Mouse (Mus musculus) kidney, embryonic 15.5 days (tissue): Measurements from ENCODE around the gene Spon1. TPM values are rescaled to one million over a fixed set of nuclear protein-coding genes. Genes with fewer than 3 reads are reported as not detected.
A peak's percentile ranks its signal among the peaks of the same experiment; 100 is the strongest.

Experiments used
- ATAC-seq: fragments of 200-750 bp; cut with Nextera tagmentation; replicated peaks from 2 replicates; pipeline ENCODE4 v1.8.0; 2017; ENCODE audit warnings: moderate TSS enrichment; ENCODE audit not compliant: low FRiP score
- H3K27ac ChIP-seq: fragments of 300-500 bp; sonication (generic); 2 replicates; pipeline ENCODE4 v1.5.1; 2015; ENCODE audit warnings: mild to moderate bottlenecking, inconsistent platforms
- H3K27me3 ChIP-seq: fragments of 300-500 bp; sonication (generic); 2 replicates; pipeline ENCODE4 v1.6.1; 2015; ENCODE audit warnings: inconsistent platforms
- H3K36me3 ChIP-seq: fragments of 300-500 bp; sonication (generic); 2 replicates; pipeline ENCODE4 v1.6.1; 2015; ENCODE audit warnings: inconsistent platforms
- H3K4me1 ChIP-seq: fragments of 300-500 bp; sonication (generic); 2 replicates; pipeline ENCODE4 v1.6.1; 2015; ENCODE audit warnings: inconsistent platforms
- H3K4me2 ChIP-seq: fragments of 300-500 bp; sonication (generic); 2 replicates; pipeline ENCODE4 v1.6.1; 2015; ENCODE audit warnings: moderate library complexity, mild to moderate bottlenecking, inconsistent platforms
- H3K4me3 ChIP-seq: fragments of 300-500 bp; sonication (generic); replicated peaks from 2 replicates; pipeline ENCODE4 v1.5.1; 2015; ENCODE audit warnings: mild to moderate bottlenecking, inconsistent platforms
- H3K9ac ChIP-seq: fragments of 300-500 bp; sonication (generic); 2 replicates; pipeline ENCODE4 v1.6.1; 2015; ENCODE audit warnings: mild to moderate bottlenecking, inconsistent platforms
- H3K9me3 ChIP-seq: fragments of 300-500 bp; sonication (generic); replicated peaks from 2 replicates; pipeline ENCODE4 v1.6.1; 2016; ENCODE audit warnings: inconsistent platforms
- WGBS: fragments of 180-500 bp; shearing (Covaris S2); methylation state at CpG from one replicate; pipeline ENCODE4 v1.1.7; 2015; ENCODE audit warnings: mixed read lengths; 5-methylcytosine and 5-hydroxymethylcytosine counted together
- polyA plus RNA-seq: library from polyadenylated mRNA; unstranded; fragments of >200 nt; fragmentation: Nextera tagmentation; extraction: Ambion mirVana; gene quantifications from 2 replicates; pipeline ENCODE4 v1.2.1, GENCODE M21; 2015

Gene Spon1
- polyA plus RNA-seq, 1 experiment from 2014 or later = 13.9 TPM

DNA sequence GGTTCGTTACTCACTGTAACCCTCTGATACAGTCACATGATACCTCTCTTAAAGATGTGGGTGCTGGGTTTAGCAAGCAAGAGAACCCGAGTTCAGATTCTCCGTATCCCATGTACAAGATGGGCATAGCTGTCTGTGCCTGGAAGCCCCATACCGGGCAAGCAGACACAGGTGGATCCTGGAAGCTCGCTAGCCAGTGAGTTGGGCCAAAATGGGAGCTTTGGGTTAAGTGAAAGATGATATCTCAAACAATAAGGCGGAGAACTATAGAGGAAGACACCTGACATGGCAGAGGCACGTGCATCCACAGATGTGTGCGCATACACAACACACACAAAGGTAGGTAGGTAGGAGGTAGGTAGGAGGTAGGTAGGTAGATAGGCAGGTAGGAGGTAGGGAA lies 261.1 kb downstream of the Spon1 start:
- H3K4me1 ChIP-seq = no peaks in the 10 kb centered on the region
- H3K4me2 ChIP-seq = no peak overlapping the region
- no peaks in the 10 kb centered on the region for H3K36me3 ChIP-seq
- ATAC-seq = no peak
- H3K9ac ChIP-seq = no peak overlapping the region
- H3K4me3 ChIP-seq = no peak overlapping the region
- H3K27me3 ChIP-seq = no peaks in the 10 kb centered on the region
- H3K9me3 ChIP-seq = no peaks in the 10 kb centered on the region
- H3K27ac ChIP-seq = no peak overlapping the region
- 82% methylated on average over 8 of the region's 8 CpGs for WGBS

DNA sequence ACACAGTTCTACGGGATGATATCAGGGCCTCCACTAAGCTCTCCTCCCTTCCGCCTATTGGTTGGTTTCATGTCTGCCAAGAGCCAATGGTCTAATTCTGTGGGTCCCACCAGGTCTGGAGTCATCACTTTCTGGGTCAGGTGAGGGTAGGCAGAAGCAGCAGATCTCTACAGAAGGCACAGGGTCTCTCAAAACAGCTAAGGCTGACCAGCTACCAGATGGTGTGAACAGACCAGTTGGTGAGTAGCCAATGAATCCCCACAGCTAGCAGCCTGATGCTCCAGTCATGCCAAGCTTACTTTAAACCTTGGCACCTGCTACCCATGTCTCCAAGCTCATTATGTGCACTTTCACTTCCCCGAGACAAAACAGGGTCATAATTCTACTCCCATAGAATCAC lies 261.6 kb downstream of the Spon1 start:
- Histone ChIP-seq H3K27ac (no peak overlapping the region), H3K9me3 (no peaks in the 10 kb centered on the region), H3K27me3 (no peaks in the 10 kb centered on the region), H3K9ac (no peak overlapping the region), H3K36me3 (no peaks in the 10 kb centered on the region), H3K4me1 (no peaks in the 10 kb centered on the region), H3K4me2 (no peak overlapping the region), H3K4me3 (no peak overlapping the region)
- 89% methylated on average over 3 of the region's 3 CpGs for WGBS
- no peak for ATAC-seq

DNA sequence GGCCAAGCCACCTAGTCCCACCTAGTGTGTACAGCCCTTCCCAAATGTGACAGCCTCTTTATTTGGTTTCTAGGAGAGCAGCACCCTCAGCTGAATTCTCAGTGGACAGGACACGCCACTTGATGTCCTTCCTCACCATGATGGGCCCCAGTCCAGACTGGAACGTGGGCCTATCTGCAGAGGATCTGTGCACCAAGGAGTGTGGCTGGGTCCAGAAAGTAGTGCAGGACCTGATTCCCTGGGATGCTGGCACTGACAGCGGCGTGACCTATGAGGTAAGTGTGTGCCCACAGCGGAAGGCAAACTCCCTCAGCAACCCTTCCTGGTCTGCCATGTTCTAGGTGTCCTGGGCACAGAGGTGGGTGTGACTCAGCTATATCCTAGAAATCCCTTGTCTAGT lies 263.0 kb downstream of the Spon1 start:
- ATAC-seq = no peak
- H3K27me3 ChIP-seq = no peaks in the 10 kb centered on the region
- H3K4me1 ChIP-seq = no peaks in the 10 kb centered on the region
- 90% methylated on average over 5 of the region's 5 CpGs for WGBS
- no peak overlapping the region for H3K4me2 ChIP-seq
- no peak overlapping the region for H3K27ac ChIP-seq
- no peak overlapping the region for H3K9ac ChIP-seq
- no peaks in the 10 kb centered on the region for H3K36me3 ChIP-seq
- H3K4me3 ChIP-seq = no peak overlapping the region
- H3K9me3 ChIP-seq = no peaks in the 10 kb centered on the region

DNA sequence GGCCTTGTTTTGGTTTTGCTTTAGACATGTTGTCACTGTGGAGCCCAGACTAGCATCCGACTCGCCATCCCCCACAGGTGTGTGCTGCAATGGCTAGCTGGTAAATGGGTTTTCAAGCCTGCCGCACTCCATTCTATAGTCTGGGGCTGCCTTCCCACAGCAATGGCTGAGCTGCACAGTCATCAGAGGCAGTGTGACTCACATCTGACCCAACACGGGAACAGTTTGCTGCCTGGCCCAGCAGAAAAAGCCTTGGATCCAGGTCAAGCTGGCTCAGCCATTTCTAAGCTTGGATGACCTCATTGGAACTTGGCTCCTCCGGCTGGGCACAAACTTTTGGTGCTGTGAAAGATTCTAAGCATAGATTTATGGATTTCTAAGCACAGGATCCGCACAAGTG lies 263.8 kb downstream of the Spon1 start:
- no peaks in the 10 kb centered on the region for H3K9me3 ChIP-seq
- no peak for ATAC-seq
- WGBS = 61% methylated on average over 6 of the region's 6 CpGs
- no peak overlapping the region for H3K4me3 ChIP-seq
- no peak overlapping the region for H3K4me2 ChIP-seq
- H3K9ac ChIP-seq = no peak overlapping the region
- H3K27ac ChIP-seq = no peak overlapping the region
- no peaks in the 10 kb centered on the region for H3K4me1 ChIP-seq
- no peaks in the 10 kb centered on the region for H3K36me3 ChIP-seq
- no peaks in the 10 kb centered on the region for H3K27me3 ChIP-seq

DNA sequence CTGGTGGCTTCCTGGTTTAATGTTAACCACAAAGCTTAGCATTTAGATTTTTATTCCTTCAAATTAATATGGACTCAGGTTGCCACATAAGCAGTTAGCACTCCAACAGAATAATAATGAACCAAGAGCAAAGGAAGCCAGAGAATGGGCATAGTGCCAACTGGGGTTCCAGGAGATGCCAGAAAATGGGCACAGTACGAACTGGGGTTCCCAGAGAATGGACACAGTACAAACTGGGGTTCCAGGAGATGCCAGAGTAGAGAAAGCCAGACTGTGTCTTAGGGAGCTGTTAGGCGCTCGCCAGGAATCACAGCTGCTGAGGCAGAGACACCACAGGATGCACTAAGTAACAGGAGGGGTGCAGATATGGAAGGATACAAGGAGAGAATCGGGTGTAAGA lies 271.4 kb downstream of the Spon1 start:
- Histone ChIP-seq H3K27me3 (no peaks in the 10 kb centered on the region), H3K9ac (no peak overlapping the region), H3K4me2 (no peak overlapping the region), H3K36me3 (peaks cover 22% of the 10 kb centered on the region), H3K4me3 (no peak overlapping the region), H3K9me3 (no peaks in the 10 kb centered on the region), H3K4me1 (no peaks in the 10 kb centered on the region), H3K27ac (no peak overlapping the region)
- ATAC-seq = no peak
- 89% methylated on average over 4 of the region's 4 CpGs for WGBS

DNA sequence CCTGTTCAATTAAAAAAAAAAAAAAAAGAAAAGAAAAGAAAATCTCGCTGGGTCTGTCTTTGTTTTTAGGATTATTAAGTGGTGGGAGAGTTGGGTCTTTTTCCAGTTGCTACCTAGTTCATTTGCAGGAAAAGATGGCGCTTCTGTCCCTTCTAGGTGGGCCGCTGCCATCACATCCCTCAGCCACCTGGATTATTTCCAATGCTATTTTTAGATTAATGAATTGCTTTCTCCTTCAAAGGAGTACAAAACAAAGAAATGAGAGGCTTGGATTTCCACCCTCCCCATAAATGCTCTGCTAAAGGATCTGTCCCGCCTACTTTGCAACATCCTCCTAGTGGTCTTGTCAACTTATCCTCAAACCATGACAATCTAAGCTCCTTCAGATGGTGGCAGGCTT lies 275.6 kb downstream of the Spon1 start:
- H3K4me1 ChIP-seq = peaks cover 8% of the 10 kb centered on the region; the same call in 1 of the 2 replicates

DNA sequence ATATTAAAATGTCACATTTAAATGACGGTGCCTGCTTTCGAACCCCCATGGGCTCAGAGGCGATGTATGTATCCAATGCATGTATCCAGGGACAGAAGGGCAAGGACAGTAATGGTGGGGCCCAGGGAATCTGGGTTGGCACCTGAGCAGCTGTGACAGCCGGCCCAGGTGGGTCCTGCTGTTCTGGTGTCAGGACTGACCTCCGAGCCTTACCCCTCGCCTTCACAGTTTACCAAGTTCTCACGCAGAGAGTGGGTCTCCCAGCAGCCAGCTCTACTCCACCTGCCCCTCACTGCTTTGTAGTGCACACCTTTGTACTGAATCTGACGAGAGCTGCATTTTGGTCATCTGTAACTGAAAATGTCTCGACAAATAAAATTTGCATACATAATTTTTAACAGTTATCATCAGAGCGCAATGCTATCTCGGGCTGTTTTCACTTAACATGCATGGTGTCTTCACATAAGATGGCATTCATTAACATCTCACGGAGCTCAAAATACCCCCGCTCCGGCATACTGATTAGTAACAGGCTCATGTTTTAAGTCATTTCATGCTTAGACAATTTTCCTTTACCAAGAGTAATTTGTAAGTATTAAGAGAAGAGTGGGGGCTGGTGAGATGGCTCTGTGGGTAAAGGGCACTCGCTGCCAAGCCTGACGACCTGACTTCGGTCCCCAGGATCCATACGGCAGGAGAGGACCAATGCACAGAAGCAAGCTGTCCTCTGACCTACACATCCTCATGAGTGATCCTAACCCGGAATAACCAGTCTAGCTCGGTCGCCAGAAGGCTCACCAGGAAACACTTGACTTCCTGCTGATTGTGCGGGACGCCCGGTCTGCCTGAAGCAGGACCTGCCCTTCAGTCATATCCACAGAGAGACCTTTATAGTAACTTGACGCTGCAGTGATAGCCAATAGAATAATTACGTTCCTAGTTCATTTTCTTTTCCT lies 277.5 kb downstream of the Spon1 start:
- H3K4me3 ChIP-seq = no peak overlapping the region
- no peaks in the 10 kb centered on the region for H3K27me3 ChIP-seq
- H3K36me3 ChIP-seq = peaks cover 38% of the 10 kb centered on the region
- H3K9me3 ChIP-seq = no peaks in the 10 kb centered on the region
- 0 out of 2 replicates have a peak, but pooled peaks have one; percentile 15 for ATAC-seq
- H3K9ac ChIP-seq = no peak overlapping the region
- no peak overlapping the region for H3K4me2 ChIP-seq
- peaks cover 8% of the 10 kb centered on the region; the same call in 1 of the 2 replicates for H3K4me1 ChIP-seq
- no peak overlapping the region for H3K27ac ChIP-seq
- 83% methylated on average over 26 of the region's 26 CpGs for WGBS

More for the DNA sequence above, 275.6 kb downstream of the Spon1 start:
- Histone ChIP-seq H3K27me3 (no peaks in the 10 kb centered on the region), H3K4me3 (no peak overlapping the region), H3K9me3 (no peaks in the 10 kb centered on the region), H3K9ac (no peak overlapping the region), H3K36me3 (peaks cover 27% of the 10 kb centered on the region), H3K27ac (no peak overlapping the region), H3K4me2 (no peak overlapping the region)
- 91% methylated on average over 4 of the region's 4 CpGs for WGBS
- ATAC-seq = no peak

DNA sequence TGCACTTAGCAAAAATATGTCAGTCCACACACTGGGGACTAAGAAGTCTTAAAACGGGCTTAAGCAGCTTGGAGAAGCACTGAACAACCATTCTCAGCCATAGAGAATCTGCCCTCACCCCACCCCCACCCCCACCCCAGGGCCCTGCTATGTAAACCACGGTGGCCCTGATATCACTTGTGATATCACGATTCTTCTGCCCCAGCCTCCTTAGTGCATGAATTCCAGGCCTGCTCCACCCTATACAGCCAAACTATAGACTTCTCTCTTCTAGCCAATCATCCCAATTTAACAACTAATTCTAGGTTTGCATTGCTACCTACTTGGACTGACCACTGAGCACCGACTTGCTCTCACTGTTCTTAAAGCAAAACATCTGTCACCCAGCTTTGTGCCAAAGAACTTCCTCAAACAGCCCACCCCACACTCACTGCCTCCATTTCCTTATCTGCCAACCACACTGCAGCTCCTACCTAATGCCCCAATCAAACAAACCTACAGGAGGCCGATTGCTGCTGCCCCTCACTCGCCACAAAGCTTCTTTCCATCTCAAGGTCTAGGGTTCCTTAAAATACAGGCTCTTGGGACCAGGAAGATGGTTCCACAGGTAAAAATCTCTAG lies 278.2 kb downstream of the Spon1 start:
- H3K27me3 ChIP-seq = no peaks in the 10 kb centered on the region
- H3K36me3 ChIP-seq = peaks cover 43% of the 10 kb centered on the region
- no peak overlapping the region for H3K4me2 ChIP-seq
- no peak overlapping the region for H3K27ac ChIP-seq
- ATAC-seq = no peak
- H3K4me1 ChIP-seq = peaks cover 8% of the 10 kb centered on the region; the same call in 1 of the 2 replicates
- H3K9ac ChIP-seq = no peak overlapping the region
- no peak overlapping the region for H3K4me3 ChIP-seq
- 71% methylated on average over 6 of the region's 6 CpGs for WGBS
- H3K9me3 ChIP-seq = no peaks in the 10 kb centered on the region

DNA sequence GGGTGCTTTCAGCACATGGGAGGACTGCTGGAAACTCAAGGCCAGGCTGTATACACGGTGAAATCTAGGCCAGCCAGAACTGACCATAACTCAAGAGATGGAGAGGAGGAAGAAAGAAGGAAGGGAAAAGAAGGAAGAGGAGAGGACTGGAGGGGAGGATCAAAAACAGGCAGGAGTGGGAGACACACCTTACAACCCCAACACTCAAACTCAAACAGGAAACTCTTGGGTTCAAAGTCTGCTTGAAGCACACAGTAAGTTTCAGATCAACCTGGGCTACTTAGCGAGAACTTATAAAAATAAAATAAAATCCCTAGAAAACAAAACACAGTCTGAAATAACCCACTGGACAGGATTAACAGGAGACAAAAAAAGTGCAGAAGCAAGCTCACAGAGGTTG lies 280.0 kb downstream of the Spon1 start:
- 59% methylated on average over 2 of the region's 2 CpGs for WGBS
- no peaks in the 10 kb centered on the region for H3K27me3 ChIP-seq
- no peak overlapping the region for H3K4me2 ChIP-seq
- peaks cover 8% of the 10 kb centered on the region; the same call in 1 of the 2 replicates for H3K4me1 ChIP-seq
- H3K27ac ChIP-seq = no peak overlapping the region
- H3K4me3 ChIP-seq = no peak overlapping the region
- no peak for ATAC-seq
- no peak overlapping the region for H3K9ac ChIP-seq
- peaks cover 38% of the 10 kb centered on the region for H3K36me3 ChIP-seq
- H3K9me3 ChIP-seq = no peaks in the 10 kb centered on the region

DNA sequence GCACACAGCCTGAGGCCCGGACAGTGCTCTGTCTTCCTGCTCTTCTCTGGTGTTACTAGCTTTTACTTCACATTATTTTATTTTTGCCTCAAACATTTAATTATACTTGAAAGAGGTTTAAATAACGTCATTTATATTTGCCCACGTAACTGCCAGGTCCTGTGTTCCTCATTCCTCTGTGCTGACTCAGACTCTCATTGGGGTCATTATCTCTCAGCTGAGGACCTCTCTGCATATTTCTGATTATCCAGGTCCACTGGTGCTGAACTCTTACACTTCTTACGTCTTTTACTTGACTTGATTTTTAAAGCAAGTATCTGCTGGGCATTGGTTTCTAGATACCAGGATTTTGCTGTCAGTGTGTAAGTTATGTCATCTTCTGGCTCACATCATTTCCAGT lies 287.9 kb downstream of the Spon1 start:
- Histone ChIP-seq H3K9ac (no peak overlapping the region), H3K4me2 (no peak overlapping the region), H3K4me1 (no peaks in the 10 kb centered on the region), H3K27ac (no peak overlapping the region), H3K9me3 (no peaks in the 10 kb centered on the region), H3K4me3 (no peak overlapping the region), H3K36me3 (peaks cover 34% of the 10 kb centered on the region), H3K27me3 (no peaks in the 10 kb centered on the region)
- WGBS = 81% methylated on average over 4 of the region's 4 CpGs
- ATAC-seq = no peak

DNA sequence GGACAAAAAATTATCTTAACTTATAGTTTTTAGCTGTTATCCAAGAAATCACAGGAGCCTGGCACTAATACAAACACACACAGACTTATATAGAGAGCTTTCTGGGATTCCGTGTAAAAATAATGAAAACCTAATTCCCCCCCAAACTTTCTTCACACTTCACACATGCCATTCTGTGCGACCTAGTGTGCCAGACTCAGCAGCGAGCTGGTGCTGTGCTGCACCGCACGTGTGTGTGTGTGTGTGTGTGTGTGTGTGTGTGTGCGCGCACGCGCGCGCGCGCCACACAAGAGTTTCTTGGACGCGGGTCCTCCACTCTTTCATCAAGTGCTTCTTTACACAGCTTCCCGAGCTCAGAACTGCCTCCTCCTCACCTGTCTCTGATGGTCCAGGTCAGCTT lies 292.4 kb downstream of the Spon1 start:
- H3K4me2 ChIP-seq = no peak overlapping the region
- no peak for ATAC-seq
- 92% methylated on average over 16 of the region's 16 CpGs for WGBS

DNA sequence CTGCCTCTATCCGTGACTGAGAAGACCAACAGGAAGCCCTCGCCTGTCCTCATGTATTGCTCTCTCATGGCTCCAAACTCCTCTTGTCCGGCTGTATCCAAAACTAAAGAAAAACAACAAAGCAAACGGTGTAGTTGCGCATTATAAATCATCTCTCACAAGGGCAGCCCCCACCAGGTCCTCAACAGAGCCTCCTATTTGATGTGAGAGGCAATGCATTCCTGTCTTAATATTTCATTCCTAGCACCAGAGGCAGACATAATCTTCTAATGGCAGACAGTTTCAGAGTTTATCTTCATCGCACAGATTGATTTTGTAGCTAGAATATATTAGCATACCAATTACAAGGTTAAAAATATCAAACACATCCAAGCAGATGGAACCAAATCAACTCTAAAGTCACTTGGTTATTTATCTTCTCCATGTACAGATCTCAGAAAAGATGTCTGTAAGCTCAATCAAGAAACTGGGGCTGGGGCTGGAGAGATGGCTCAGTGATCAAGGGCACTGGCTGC lies 293.2 kb downstream of the Spon1 start:
- ATAC-seq = no peak
- Histone ChIP-seq H3K4me2 (no peak overlapping the region), H3K36me3 (peaks cover 21% of the 10 kb centered on the region; the same call in 1 of the 2 replicates), H3K27me3 (no peaks in the 10 kb centered on the region), H3K4me3 (no peak overlapping the region), H3K4me1 (peaks cover 3% of the 10 kb centered on the region; the same call in 1 of the 2 replicates), H3K9me3 (no peaks in the 10 kb centered on the region), H3K9ac (no peak overlapping the region), H3K27ac (no peak overlapping the region)
- WGBS = 67% methylated on average over 6 of the region's 6 CpGs

More for the DNA sequence above, 292.4 kb downstream of the Spon1 start:
- no peaks in the 10 kb centered on the region for H3K9me3 ChIP-seq
- no peaks in the 10 kb centered on the region for H3K4me1 ChIP-seq
- H3K27me3 ChIP-seq = no peaks in the 10 kb centered on the region
- H3K9ac ChIP-seq = no peak overlapping the region
- peaks cover 21% of the 10 kb centered on the region; the same call in 1 of the 2 replicates for H3K36me3 ChIP-seq
- H3K4me3 ChIP-seq = no peak overlapping the region
- H3K27ac ChIP-seq = no peak overlapping the region
